Mouse (Mus musculus): ENCODE results near the gene Nle1.
A peak's percentile ranks its signal among the peaks of the same experiment; 100 is the strongest.

GRCm38 (mm10) chr11:82871031-82871446, 37.2 kb downstream of the Nle1 start, which contains the start of gene Rffl:
- peak; percentile 91 for TF ChIP-seq CTCF (IDR thresholded peaks at IDR 0.05; ENCODE audit: low read depth)
- TF ChIP-seq EP300 (IDR thresholded peaks at IDR 0.05; ENCODE audit: low read depth) = no peak
